Mouse (Mus musculus) heart, postnatal 0 days (tissue): Measurements from ENCODE around the gene Atp2a1. TPM values are rescaled to one million over a fixed set of nuclear protein-coding genes. Genes with fewer than 3 reads are reported as not detected.

Source experiments
- ATAC-seq: fragments of 200-750 bp; cut with Nextera tagmentation; 2 replicates; pipeline ENCODE4 v1.8.0; 2017; ENCODE audit warnings: low read depth, moderate number of reproducible peaks, moderate library complexity; ENCODE audit not compliant: insufficient read depth
- DNase-seq: peaks from one replicate; pipeline ENCODE4 v3.0.0-alpha.2; 2016; ENCODE audit warnings: low spot score
- H3K27ac ChIP-seq: fragments of 300-500 bp; sonication (generic); 2 replicates; pipeline ENCODE4 v1.5.1; 2014; ENCODE audit warnings: low read depth, mild to moderate bottlenecking
- H3K27me3 ChIP-seq: fragments of 300-500 bp; sonication (generic); 2 replicates; pipeline ENCODE4 v1.6.1; 2014; ENCODE audit warnings: low read length, mixed read lengths; ENCODE audit not compliant: control insufficient read depth, insufficient read depth
- H3K36me3 ChIP-seq: fragments of 300-500 bp; sonication (generic); replicated peaks from 2 replicates; pipeline ENCODE4 v1.6.1; 2014; ENCODE audit warnings: low read length, mixed read lengths; ENCODE audit not compliant: control insufficient read depth, insufficient read depth
- H3K4me1 ChIP-seq: fragments of 300-500 bp; sonication (generic); 2 replicates; pipeline ENCODE4 v1.6.1; 2014; ENCODE audit warnings: antibody characterized with exemption; ENCODE audit not compliant: control insufficient read depth, insufficient read depth
- H3K4me2 ChIP-seq: fragments of 300-500 bp; sonication (generic); 2 replicates; pipeline ENCODE4 v1.6.1; 2014; ENCODE audit warnings: low read depth, mild to moderate bottlenecking, low read length, moderate library complexity
- H3K4me3 ChIP-seq: fragments of 300-500 bp; sonication (generic); 2 replicates; pipeline ENCODE4 v1.5.1; 2014; ENCODE audit warnings: low read depth, low read length
- H3K9ac ChIP-seq: fragments of 300-500 bp; sonication (generic); replicated peaks from 2 replicates; pipeline ENCODE4 v1.6.1; 2014; ENCODE audit warnings: low read depth, low read length, mixed read lengths
- H3K9me3 ChIP-seq: fragments of 300-500 bp; sonication (generic); replicated peaks from 2 replicates; pipeline ENCODE4 v1.6.1; 2016; ENCODE audit warnings: low read length; ENCODE audit not compliant: control insufficient read depth
- CTCF ChIP-seq: IDR thresholded peaks from 2 replicates; pipeline ENCODE4 v1.5.1; 2016; ENCODE audit warnings: antibody characterized with exemption, control low read depth, low read depth
- EP300 ChIP-seq: IDR thresholded peaks from 2 replicates; pipeline ENCODE4 v1.6.1; 2016; ENCODE audit warnings: antibody characterized with exemption, low read depth
- WGBS: fragments of 180-500 bp; shearing (Covaris S2); extraction: QIAGEN DNeasy Blood & Tissue Kit; methylation state at CpG from one replicate; pipeline ENCODE4 v1.1.7; 2014; 5-methylcytosine and 5-hydroxymethylcytosine counted together
- polyA plus RNA-seq: library from polyadenylated mRNA; unstranded; fragments of >200 nt; fragmentation: Nextera tagmentation; extraction: Ambion mirVana; gene quantifications from 2 replicates; pipeline ENCODE4 v1.2.1, GENCODE M21; 2015
- total RNA-seq: library from RNA; depleted of rRNA; stranded (reverse); fragments of >200 nt; gene quantifications from 2 replicates; pipeline ENCODE4 v1.2.3, GENCODE M21; 2014; ENCODE audit warnings: low replicate concordance

Gene Atp2a1
- total and polyA plus RNA-seq, 2 experiments from 2014 or later = 0.40 to 0.92 TPM

GRCm38 (mm10) chr7:126464121-126464520 lies 1.2 kb upstream of the Atp2a1 start:
- Histone ChIP-seq H3K9ac (no peak overlapping the region), H3K36me3 (peaks cover 23% of the 10 kb centered on the region), H3K4me1 (peaks cover 23% of the 10 kb centered on the region), H3K4me2 (no peak overlapping the region), H3K27me3 (no peaks in the 10 kb centered on the region), H3K4me3 (no peak overlapping the region), H3K9me3 (no peaks in the 10 kb centered on the region), H3K27ac (no peak overlapping the region)
- no peak for DNase-seq
- ATAC-seq = no peak
- TF ChIP-seq CTCF (no peak), EP300 (no peak)
- 58% methylated on average over 4 of the region's 4 CpGs for WGBS

DNA sequence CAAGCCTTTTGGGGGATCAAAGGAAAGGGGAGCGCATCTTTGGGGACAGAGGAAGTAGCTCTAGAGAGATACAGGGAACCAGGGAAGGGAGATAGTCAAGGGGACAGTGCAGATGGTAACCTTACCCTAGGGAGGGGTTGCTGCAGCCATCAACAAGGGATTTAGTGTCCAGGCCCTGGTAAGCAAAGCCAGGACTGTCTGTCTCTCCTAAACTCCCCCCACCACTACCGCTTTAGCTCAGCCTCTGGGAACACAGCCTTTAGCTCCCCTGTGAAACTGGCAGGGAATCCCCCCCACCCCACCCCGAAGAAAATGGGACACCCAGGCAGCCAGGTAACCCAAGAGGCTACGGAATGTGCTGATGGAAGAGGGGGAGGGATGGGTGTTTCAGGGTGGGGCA lies 639 bp upstream of the Atp2a1 start:
- TF ChIP-seq EP300 = no peak
- TF ChIP-seq CTCF = no peak
- 72% methylated on average over 4 of the region's 4 CpGs for WGBS
- no peak overlapping the region for H3K4me3 ChIP-seq

DNA sequence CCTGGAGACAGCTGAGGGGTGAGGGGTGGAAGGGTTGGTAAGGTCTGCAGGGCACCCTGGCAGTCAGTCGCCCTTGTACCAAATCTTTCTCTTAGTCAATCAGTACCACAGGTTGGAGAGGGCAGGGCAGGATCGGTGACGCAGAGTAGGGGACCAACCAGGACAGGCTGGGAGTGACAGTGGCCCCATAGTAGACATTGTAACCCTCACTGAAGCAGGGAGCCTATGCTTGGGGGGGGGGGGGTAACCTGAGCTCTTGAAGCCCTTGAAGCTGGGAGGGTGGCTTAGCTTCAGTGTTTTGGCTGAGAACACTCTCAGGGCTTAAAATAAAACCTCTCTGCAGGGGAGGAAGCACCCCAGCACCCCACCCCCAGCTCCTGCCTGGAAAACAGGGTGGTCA lies 1.3 kb downstream of the Atp2a1 start:
- Histone ChIP-seq H3K9ac (no peak overlapping the region), H3K27ac (no peak overlapping the region), H3K4me3 (no peak overlapping the region), H3K4me2 (no peak overlapping the region), H3K36me3 (no peaks in the 10 kb centered on the region; the same call in 1 of the 2 replicates), H3K9me3 (no peaks in the 10 kb centered on the region), H3K27me3 (no peaks in the 10 kb centered on the region), H3K4me1 (peaks cover 31% of the 10 kb centered on the region)
- 84% methylated on average over 3 of the region's 3 CpGs for WGBS
- TF ChIP-seq CTCF (no peak), EP300 (no peak)
- no peak for DNase-seq
- no peak for ATAC-seq

More for the DNA sequence above, 639 bp upstream of the Atp2a1 start:
- Histone ChIP-seq H3K9ac (no peak overlapping the region), H3K36me3 (peaks cover 17% of the 10 kb centered on the region), H3K4me2 (no peak overlapping the region), H3K27me3 (no peaks in the 10 kb centered on the region), H3K4me1 (peaks cover 27% of the 10 kb centered on the region), H3K27ac (no peak overlapping the region), H3K9me3 (no peaks in the 10 kb centered on the region)
- DNase-seq (no peak), ATAC-seq (no peak)

GRCm38 (mm10) chr7:126460623-126461399 lies 2.1 kb downstream of the Atp2a1 start:
- no peak for ATAC-seq
- no peaks in the 10 kb centered on the region for H3K36me3 ChIP-seq

DNA sequence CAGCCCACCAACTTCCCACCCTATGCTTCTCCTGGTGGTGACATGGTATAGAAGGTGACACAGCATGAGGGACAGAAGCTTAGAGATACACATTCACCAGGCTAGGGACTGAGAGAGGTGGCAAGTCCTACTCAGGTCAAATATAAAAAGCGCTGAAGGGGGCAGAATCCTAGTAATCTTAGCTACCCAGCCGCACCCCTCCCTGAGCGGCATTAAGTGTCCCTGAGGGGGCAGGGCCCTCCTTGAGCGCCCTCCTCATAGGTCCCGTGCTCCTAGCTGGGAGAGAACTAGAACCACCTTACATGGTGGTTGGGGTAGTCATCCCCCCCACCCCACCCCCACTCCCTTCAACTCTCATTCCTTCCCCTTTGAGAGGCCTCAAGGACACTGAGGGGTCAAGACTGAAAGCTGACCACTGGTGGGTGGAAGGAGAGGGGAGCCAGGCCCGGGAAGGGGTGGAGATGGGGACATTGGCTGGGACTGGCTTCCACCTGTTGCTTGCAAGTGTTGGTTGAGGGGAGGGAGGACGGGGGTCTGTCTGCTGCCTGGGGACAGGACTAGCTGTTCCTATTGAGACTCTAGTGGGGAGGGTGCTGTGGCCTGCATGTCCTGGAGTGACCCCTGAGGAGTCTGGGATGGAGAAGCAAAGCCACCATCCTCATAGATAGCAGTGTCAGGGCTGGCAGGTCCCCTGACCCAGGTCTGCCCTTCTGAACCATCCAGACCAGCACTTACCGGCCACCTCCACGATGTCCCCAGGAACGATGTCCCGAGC lies 3.9 kb downstream of the Atp2a1 start:
- H3K36me3 ChIP-seq = no peaks in the 10 kb centered on the region
- no peak overlapping the region for H3K4me2 ChIP-seq
- no peak overlapping the region for H3K9ac ChIP-seq
- TF ChIP-seq EP300 = no peak
- no peak for TF ChIP-seq CTCF
- no peaks in the 10 kb centered on the region for H3K27me3 ChIP-seq
- DNase-seq = no peak
- H3K9me3 ChIP-seq = no peaks in the 10 kb centered on the region
- H3K4me1 ChIP-seq = peaks cover 8% of the 10 kb centered on the region
- no peak overlapping the region for H3K27ac ChIP-seq
- H3K4me3 ChIP-seq = no peak overlapping the region
- WGBS = 74% methylated on average over 10 of the region's 11 CpGs
- ATAC-seq = 0 out of 2 replicates have a peak, but pooled peaks have one; percentile 17

More at GRCm38 (mm10) chr7:126460623-126461399, 2.1 kb downstream of the Atp2a1 start:
- 61% methylated on average over 10 of the region's 10 CpGs for WGBS
- H3K27me3 ChIP-seq = no peaks in the 10 kb centered on the region
- no peaks in the 10 kb centered on the region for H3K9me3 ChIP-seq
- TF ChIP-seq EP300 (no peak), CTCF (no peak)
- no peak overlapping the region for H3K4me3 ChIP-seq
- peaks cover 25% of the 10 kb centered on the region for H3K4me1 ChIP-seq
- no peak overlapping the region for H3K27ac ChIP-seq
- no peak for DNase-seq
- H3K9ac ChIP-seq = no peak overlapping the region
- H3K4me2 ChIP-seq = no peak overlapping the region
